Comparison of ENCODE assay signal across 16 mouse cellular contexts in the genomic region with DNA sequence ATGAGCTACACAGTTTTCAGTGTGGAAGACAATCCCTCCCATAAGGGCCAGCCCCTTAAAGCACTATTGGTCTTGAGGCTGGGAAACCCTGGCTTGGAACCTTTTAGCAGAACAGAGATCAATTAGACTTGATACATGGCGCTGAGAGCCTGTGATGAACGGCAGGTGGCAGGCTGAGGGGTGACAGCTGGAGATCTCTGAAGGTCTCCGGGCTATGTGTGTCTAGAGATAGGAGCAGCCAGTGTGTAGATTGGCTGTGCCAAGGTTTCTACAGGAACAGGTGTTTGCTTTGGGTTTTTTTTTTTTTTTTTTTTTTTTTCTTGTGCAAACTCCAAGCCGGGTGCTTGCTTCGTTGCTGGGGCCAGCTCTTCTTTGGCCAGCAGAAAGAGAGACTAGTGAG.
DNase-seq lines count a peak whose midpoint lies in the region; ATAC-seq lines count a peak whose summit lies in the region.
"Had no signal": no experiment of that assay in that cellular context is flagged by ENCODE, and none has a peak within 500 bp of the region (broad histone marks: within the 10 kb centered on the region; RNA-seq: fewer than 3 reads in every experiment).

No protein-coding gene starts in this region.

- H3K4me1 ChIP-seq in stomach, embryonic 15.5 days = no peaks in the 10 kb centered on the region
- H3K4me1 ChIP-seq: embryonic facial prominence, embryonic 12.5 days; liver, embryonic 12.5 days; midbrain, embryonic 13.5 days had no signal

- no peak overlapping the region for H3K4me3 ChIP-seq in stomach, embryonic 15.5 days (replicated peaks)
- H3K4me3 ChIP-seq: embryonic facial prominence, embryonic 12.5 days; liver, embryonic 12.5 days; midbrain, embryonic 13.5 days had no signal

- 36% methylated on average over 5 of the region's 5 CpGs for WGBS in stomach, embryonic 15.5 days

- H3K4me2 ChIP-seq in stomach, embryonic 15.5 days = no peak overlapping the region
- H3K4me2 ChIP-seq: embryonic facial prominence, embryonic 12.5 days; heart, embryonic 11.5 days; liver, embryonic 12.5 days; midbrain, embryonic 13.5 days had no signal

- H3K36me3 ChIP-seq in stomach, embryonic 15.5 days = no peaks in the 10 kb centered on the region
- H3K36me3 ChIP-seq: embryonic facial prominence, embryonic 12.5 days; liver, embryonic 12.5 days; midbrain, embryonic 13.5 days had no signal

- DNase-seq in left cerebral cortex, postnatal 4 days = peak; percentile 67
- no peak for DNase-seq in left cerebral cortex, postnatal 14 days (ENCODE audit: low spot score in 2 of 2)
- peak; percentile 77 for DNase-seq in cerebellum, adult 11-12 months
- DNase-seq in cerebellum, adult 9-11 months = peak; percentile 82
- no peak for DNase-seq in adrenal gland, adult 2 months
- no peak for DNase-seq in kidney, postnatal 36 days
- DNase-seq: gastrocnemius, postnatal 14 days; heart, postnatal 4 days; kidney, adult 11 months had no signal

- intact Hi-C loops in left cerebral cortex, postnatal 4 days (cut with DNase I) = no loop called here
- intact Hi-C loops in left cerebral cortex, postnatal 14 days (cut with DNase I) = no loop called here

- H3K27me3 ChIP-seq in stomach, embryonic 15.5 days (replicated peaks) = no peaks in the 10 kb centered on the region
- H3K27me3 ChIP-seq: embryonic facial prominence, embryonic 12.5 days; liver, embryonic 12.5 days; midbrain, embryonic 13.5 days; Patski had no signal

- no peak overlapping the region for H3K27ac ChIP-seq in stomach, embryonic 15.5 days
- H3K27ac ChIP-seq: embryonic facial prominence, embryonic 12.5 days; liver, embryonic 12.5 days; macrophage; midbrain, embryonic 13.5 days had no signal

- no peaks in the 10 kb centered on the region for H3K9me3 ChIP-seq in stomach, embryonic 15.5 days
- H3K9me3 ChIP-seq: embryonic facial prominence, embryonic 12.5 days; liver, embryonic 12.5 days; midbrain, embryonic 13.5 days had no signal

- peak; percentile 65 for ATAC-seq in stomach, embryonic 15.5 days (ENCODE audit: insufficient read depth, low FRiP score, low read depth)
- ATAC-seq: liver, embryonic 12.5 days; midbrain, embryonic 13.5 days; Patski had no signal

- no peak overlapping the region for H3K9ac ChIP-seq in stomach, embryonic 15.5 days
- H3K9ac ChIP-seq: embryonic facial prominence, embryonic 12.5 days; liver, embryonic 12.5 days; midbrain, embryonic 13.5 days had no signal

Comparison
In these comparisons a context has a peak if more than half of its experiments do, and no peak if none do; other contexts are left out.
1. DNase-seq: peak in left cerebral cortex, postnatal 4 days (single experiment), cerebellum, adult 11-12 months (single experiment) and cerebellum, adult 9-11 months (single experiment); none in left cerebral cortex, postnatal 14 days (0 of 2), adrenal gland, adult 2 months (single experiment) and kidney, postnatal 36 days (0 of 2).